Mouse (Mus musculus): ENCODE data around the gene Baiap2.

Gene Baiap2

DNA sequence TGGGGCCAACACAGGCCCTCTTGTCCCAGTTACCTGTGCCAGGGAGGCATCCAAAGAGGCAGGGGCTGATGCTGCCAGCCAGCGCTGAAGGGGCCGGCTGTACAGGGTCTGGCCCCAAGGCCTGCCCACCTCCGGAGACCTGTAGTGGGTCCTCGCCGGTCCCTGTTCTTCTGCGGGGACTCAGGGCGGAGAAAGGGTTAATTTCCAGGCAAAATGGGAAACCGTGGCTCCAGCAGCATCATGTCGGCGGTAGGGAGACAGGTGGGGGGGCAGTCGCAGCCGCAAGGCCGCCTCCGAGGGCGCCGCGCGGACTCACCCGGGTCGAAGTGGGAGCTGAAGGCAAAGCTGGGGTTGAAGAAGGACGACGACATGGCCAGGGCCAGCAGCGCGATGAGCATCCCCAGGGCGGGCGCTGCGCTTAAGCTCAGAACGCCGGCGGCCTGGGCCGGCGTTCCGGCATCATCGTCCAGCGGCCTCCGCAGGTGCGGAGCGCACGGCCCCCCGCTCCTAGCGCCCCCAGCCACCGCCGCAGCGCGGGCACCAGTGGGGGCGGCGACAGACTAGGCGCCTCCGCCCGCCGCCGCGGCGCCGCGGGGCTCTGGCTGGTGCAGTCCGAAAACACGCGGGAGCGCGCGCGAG is 104.1 kb downstream of the Baiap2 start, which contains the start of gene Aatk:
Gene Aatk (minus strand): TSS at position 615 of the 639 bp plus-strand sequence.
- no peak for DNase-seq

GRCm38 (mm10) chr11:120047531-120048251 is 105.1 kb downstream of the Baiap2 start:
- no peak for DNase-seq

- peak; percentile 30 for DNase-seq
Measured at GRCm38 (mm10) chr11:120048252-120048556, 105.6 kb downstream of the Baiap2 start.

GRCm38 (mm10) chr11:120049067-120049466 is 106.5 kb downstream of the Baiap2 start:
- DNase-seq: no peak

DNA sequence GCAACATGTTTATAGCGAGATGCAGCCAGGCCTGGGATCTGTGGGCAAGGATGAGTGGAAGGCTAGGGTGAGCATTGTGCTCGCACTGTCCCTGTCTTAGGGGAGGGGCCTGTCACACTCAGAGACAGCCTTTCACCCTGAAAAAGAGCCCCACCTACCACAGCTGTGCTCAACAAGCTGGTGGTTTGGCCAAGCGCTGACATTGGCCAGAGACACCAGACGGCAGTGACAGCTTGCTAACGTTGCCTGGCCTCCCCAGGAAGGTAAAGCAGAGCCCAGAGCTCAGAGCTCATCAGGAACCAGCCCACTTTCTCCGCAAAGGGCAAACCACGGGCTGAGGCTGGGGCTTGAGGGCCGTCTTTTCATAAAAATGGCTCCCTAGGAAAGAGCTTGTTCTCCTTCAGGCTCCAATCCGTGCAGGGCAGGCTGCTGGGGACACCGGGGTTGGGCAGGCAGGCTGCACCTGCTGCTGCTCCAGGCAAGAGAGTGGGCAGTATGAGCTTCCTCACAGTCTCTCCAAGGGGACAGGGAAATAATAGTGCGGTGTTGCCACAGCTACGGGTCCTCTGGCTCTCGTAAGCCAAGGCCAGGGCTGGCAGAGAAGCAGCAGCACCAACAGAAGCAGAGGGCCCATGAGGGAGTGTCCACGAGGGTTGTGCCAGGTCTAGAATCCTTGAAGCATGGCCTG is 108.7 kb downstream of the Baiap2 start:
- no peak for DNase-seq

GRCm38 (mm10) chr11:120052274-120052673 is 109.7 kb downstream of the Baiap2 start:
- DNase-seq: no peak

DNA sequence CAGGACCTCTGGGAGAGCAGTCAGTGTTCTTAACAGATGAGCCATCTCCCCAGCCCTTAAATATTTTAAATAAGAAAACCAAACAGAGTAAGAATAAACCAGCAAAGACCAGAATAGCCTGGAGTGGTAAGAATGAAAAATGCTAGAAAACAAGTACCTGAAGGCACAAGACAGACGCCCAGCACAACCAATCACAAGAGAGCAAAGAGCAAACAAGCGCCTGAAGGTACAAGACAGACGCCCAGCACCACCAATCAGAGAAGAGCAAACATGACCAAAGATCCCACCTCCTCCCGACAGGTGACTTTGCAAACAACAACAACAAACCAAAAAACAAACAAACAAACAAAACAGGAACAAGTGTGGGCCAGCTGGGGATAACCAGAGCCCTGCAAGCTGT is 111.3 kb downstream of the Baiap2 start:
- DNase-seq: no peak

GRCm38 (mm10) chr11:120055953-120056732 is 113.6 kb downstream of the Baiap2 start:
- DNase-seq: no peak

Data from thymus, postnatal 14 days (tissue).